Mouse (Mus musculus): ENCODE results near the gene Snap23. TPM values are rescaled to one million over a fixed set of nuclear protein-coding genes. Genes with fewer than 3 reads are reported as not detected.

Snap23 gene
- polyA plus RNA-seq, 1 experiment from 2014 or later, result 33.9 TPM

Other genes with a start within 250 kb of the Snap23 start
- gene Vps39, start 214.5 kb upstream of the Snap23 start, polyA plus RNA-seq (2015; fragmentation: Nextera tagmentation; extraction: Ambion mirVana), result 25.4 and 25.7 TPM in 2 replicates
- 24.1 and 31.9 TPM in 2 replicates for gene Ganc, start 163.8 kb upstream of the Snap23 start, polyA plus RNA-seq (2015; fragmentation: Nextera tagmentation; extraction: Ambion mirVana)
- gene Tmem87a, start 163.6 kb upstream of the Snap23 start, polyA plus RNA-seq (2015; fragmentation: Nextera tagmentation; extraction: Ambion mirVana), result 21.7 and 26.1 TPM in 2 replicates
- gene Capn3, start 111.7 kb upstream of the Snap23 start, polyA plus RNA-seq (2015; fragmentation: Nextera tagmentation; extraction: Ambion mirVana), result 90.9 and 99.1 TPM in 2 replicates
- 50.0 and 59.5 TPM in 2 replicates for gene Zfp106, start 3.8 kb upstream of the Snap23 start, polyA plus RNA-seq (2015; fragmentation: Nextera tagmentation; extraction: Ambion mirVana)
- 20.5 and 25.8 TPM in 2 replicates for gene Haus2, start 41.7 kb downstream of the Snap23 start, polyA plus RNA-seq (2015; fragmentation: Nextera tagmentation; extraction: Ambion mirVana)
- gene Lrrc57, start 41.8 kb downstream of the Snap23 start, polyA plus RNA-seq (2015; fragmentation: Nextera tagmentation; extraction: Ambion mirVana), result 22.0 and 25.2 TPM in 2 replicates
- gene Stard9, start 61.5 kb downstream of the Snap23 start, polyA plus RNA-seq (2015; fragmentation: Nextera tagmentation; extraction: Ambion mirVana), result 1.5 and 2.3 TPM in 2 replicates